Mouse (Mus musculus): ENCODE measurements around the gene Bst1. TPM values are rescaled to one million over a fixed set of nuclear protein-coding genes. Genes with fewer than 3 reads are reported as not detected.

Bst1 gene
- total and polyA plus RNA-seq, 3 experiments: not detected

DNA sequence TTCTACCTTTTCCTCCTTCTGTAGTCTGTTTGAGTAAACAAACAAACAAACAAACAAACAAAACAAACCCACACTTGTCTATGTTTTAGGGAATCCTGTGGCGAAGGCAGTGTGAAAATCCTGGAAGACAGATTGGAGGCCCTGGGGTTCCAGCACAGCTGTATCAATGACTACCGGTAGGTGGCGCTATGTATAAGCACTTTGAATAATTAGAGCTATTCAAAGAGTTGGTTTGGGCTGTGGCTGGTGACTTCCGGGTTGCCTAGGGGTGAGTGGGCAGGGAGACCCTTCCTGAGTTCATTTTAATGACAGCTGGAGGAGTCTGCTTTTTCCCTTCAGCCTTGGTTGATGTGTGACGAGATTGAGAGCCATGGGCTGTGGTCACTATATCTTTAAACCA lies 18.7 kb downstream of the Bst1 start (continued):
- TF ChIP-seq MXI1 (IDR thresholded peaks at IDR 0.05; ENCODE audit: low read depth, low read length) (peak; percentile 26; the same call in 1 of the 2 replicates), RCOR1 (IDR thresholded peaks at IDR 0.05; ENCODE audit: low read depth, low read length) (peak; percentile 44; the same call in 1 of the 2 replicates), ZMIZ1 (IDR thresholded peaks at IDR 0.05; ENCODE audit: low read depth, low read length) (no peak), ZNF384 (IDR thresholded peaks at IDR 0.05; ENCODE audit: low read depth, low read length) (no peak), UBTF (IDR thresholded peaks at IDR 0.05; ENCODE audit: borderline replicate concordance, insufficient read depth, low read depth, low read length) (no peak), GATA1 (IDR thresholded peaks at IDR 0.05; ENCODE audit: low read depth, low read length) (no peak), JUND (IDR thresholded peaks at IDR 0.05; ENCODE audit: low read depth, low read length) (no peak), NELFE (IDR thresholded peaks at IDR 0.05; ENCODE audit: low read depth, low read length) (no peak), MAX (IDR thresholded peaks at IDR 0.05; ENCODE audit: low read length) (no peak), KAT2A (conservative IDR thresholded peaks at IDR 0.05; ENCODE audit: low read depth, low read length) (no peak), TBP (IDR thresholded peaks at IDR 0.05; ENCODE audit: low read depth, low read length) (no peak), HCFC1 (IDR thresholded peaks at IDR 0.05; ENCODE audit: low read depth, low read length) (no peak), E2F4 (IDR thresholded peaks at IDR 0.05; ENCODE audit: borderline replicate concordance, low read depth, low read length) (no peak), ELF1 (IDR thresholded peaks at IDR 0.05; ENCODE audit: low read depth, low read length) (peak; percentile 79), ETS1 (IDR thresholded peaks at IDR 0.05; ENCODE audit: low read depth, low read length) (no peak), CHD2 (IDR thresholded peaks at IDR 0.05; ENCODE audit: low read length) (no peak), CTCF (IDR thresholded peaks at IDR 0.05 in 2 of 3, conservative IDR thresholded peaks at IDR 0.05 in 1 of 3; ENCODE audit: control insufficient read depth in 1 of 3, insufficient read depth in 1 of 3, low read depth in 2 of 3, low read length in 3 of 3, poor library complexity in 1 of 3, severe bottlenecking in 1 of 3) (peak; percentile 79 to 94 (median 85)), POLR2A (IDR thresholded peaks at IDR 0.05; ENCODE audit: control insufficient read depth in 1 of 2, insufficient read depth in 1 of 2, low read depth in 1 of 2, low read length in 2 of 2, poor library complexity in 1 of 2) (no peak), GABPA (IDR thresholded peaks at IDR 0.05; ENCODE audit: low read depth, low read length) (no peak)

DNA sequence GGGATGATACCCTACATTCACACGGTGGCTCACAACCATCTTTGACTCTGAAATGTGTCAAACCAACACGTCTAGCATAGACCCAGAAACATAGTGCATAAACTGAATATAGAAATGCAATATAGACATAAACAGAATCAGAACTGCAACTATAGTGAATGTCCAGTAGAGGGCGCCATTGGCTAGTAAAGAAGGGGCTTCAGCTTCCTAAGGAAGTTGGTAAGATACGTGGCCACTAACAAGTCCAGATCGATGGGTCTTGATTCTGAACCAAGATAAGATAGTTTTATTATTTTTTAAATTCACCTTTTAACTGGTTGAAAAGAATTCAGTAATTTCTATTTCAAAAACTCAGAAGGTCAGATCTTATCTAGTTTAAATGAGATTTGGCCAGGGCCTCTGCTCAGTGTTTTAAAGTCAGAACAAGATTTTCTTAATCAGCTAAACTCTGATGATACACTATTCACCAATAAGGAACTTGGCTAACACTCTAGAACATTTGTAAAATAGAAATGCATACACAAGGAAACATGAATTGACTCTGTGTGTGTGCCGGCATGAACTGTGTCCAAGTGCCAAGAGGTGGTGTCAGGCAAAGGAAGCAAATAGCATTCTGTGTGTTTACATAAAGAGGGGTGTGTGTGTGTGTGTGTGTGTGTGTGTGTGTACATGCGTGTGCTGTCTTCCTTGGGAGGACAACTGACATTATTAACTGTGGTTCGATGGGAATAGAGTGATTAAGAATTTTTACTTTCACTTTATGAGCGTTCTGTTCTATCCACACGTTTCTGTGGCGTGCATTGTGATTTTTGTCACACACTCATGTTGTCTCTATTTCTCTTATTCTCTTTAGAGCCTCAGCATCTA lies 22.7 kb downstream of the Bst1 start:
- Histone ChIP-seq H3K4me3 (ENCODE audit: control insufficient read depth in 1 of 2, insufficient read depth in 1 of 2, low read depth in 2 of 2, low read length in 2 of 2) (peak overlapping the region; percentile 77 to 82), H3K9ac (ENCODE audit: control insufficient read depth, low read depth, low read length, poor library complexity, severe bottlenecking) (peak overlapping the region; percentile 58), H3K27me3 (ENCODE audit: control insufficient read depth in 1 of 2, insufficient read depth in 2 of 2, low read length in 2 of 2) (no peaks in the 10 kb centered on the region), H3K27ac (ENCODE audit: control insufficient read depth, low read depth, low read length) (no peak overlapping the region), H3K4me1 (ENCODE audit: control insufficient read depth in 1 of 2, insufficient read depth in 2 of 2, low read length in 2 of 2) (peaks cover 0 to 2% of the 10 kb centered on the region in 2 experiments; a peak in 1 of 4 replicates), H3K9me3 (replicated peaks; ENCODE audit: insufficient read depth, low read length) (no peaks in the 10 kb centered on the region), H3K79me2 (ENCODE audit: control insufficient read depth, insufficient read depth, low read length, poor library complexity) (no peaks in the 10 kb centered on the region), H3K36me3 (ENCODE audit: control insufficient read depth in 1 of 2, insufficient read depth in 2 of 2, low read length in 2 of 2) (no peaks in the 10 kb centered on the region; a peak in 1 of 4 replicates)
- DNase-seq (ENCODE audit: low read depth, low spot score): peak; percentile 92
- TF ChIP-seq POLR2AphosphoS2 (IDR thresholded peaks at IDR 0.05; ENCODE audit: low read length) (no peak), USF1 (IDR thresholded peaks at IDR 0.05; ENCODE audit: low read depth, low read length) (0 out of 2 replicates have a peak, but pooled peaks have one; percentile 10), MAZ (IDR thresholded peaks at IDR 0.05; ENCODE audit: low read depth, low read length) (no peak), EP300 (IDR thresholded peaks at IDR 0.05; ENCODE audit: low read depth in 1 of 2, low read length in 2 of 2) (no peak; a peak in 1 of 4 replicates), TBP (IDR thresholded peaks at IDR 0.05; ENCODE audit: low read depth, low read length) (no peak), BHLHE40 (IDR thresholded peaks at IDR 0.05; ENCODE audit: borderline replicate concordance, low read depth, low read length) (no peak), ZC3H11A (IDR thresholded peaks at IDR 0.05; ENCODE audit: low read depth, low read length) (peak; percentile 85), CHD1 (IDR thresholded peaks at IDR 0.05; ENCODE audit: low read depth, low read length) (no peak), MXI1 (IDR thresholded peaks at IDR 0.05; ENCODE audit: low read depth, low read length) (peak; percentile 53), CTCF (IDR thresholded peaks at IDR 0.05 in 2 of 3, conservative IDR thresholded peaks at IDR 0.05 in 1 of 3; ENCODE audit: control insufficient read depth in 1 of 3, insufficient read depth in 1 of 3, low read depth in 2 of 3, low read length in 3 of 3, poor library complexity in 1 of 3, severe bottlenecking in 1 of 3) (peak; percentile 63 to 98 (median 93)), SMC3 (IDR thresholded peaks at IDR 0.05; ENCODE audit: low read depth, low read length) (peak; percentile 84), TAL1 (IDR thresholded peaks at IDR 0.05; ENCODE audit: low read length) (no peak), UBTF (IDR thresholded peaks at IDR 0.05; ENCODE audit: borderline replicate concordance, insufficient read depth, low read depth, low read length) (no peak), KAT2A (conservative IDR thresholded peaks at IDR 0.05; ENCODE audit: low read depth, low read length) (no peak), E2F4 (IDR thresholded peaks at IDR 0.05; ENCODE audit: borderline replicate concordance, low read depth, low read length) (0 out of 2 replicates have a peak, but pooled peaks have one; percentile 33), TCF12 (IDR thresholded peaks at IDR 0.05; ENCODE audit: low read depth, low read length) (no peak), SIN3A (IDR thresholded peaks at IDR 0.05; ENCODE audit: low read length) (peak; percentile 32; the same call in 1 of the 2 replicates), MAX (IDR thresholded peaks at IDR 0.05; ENCODE audit: low read length) (no peak; the same call in 1 of the 2 replicates), ELF1 (IDR thresholded peaks at IDR 0.05; ENCODE audit: low read depth, low read length) (no peak), USF2 (IDR thresholded peaks at IDR 0.05; ENCODE audit: borderline replicate concordance in 1 of 2, insufficient read depth in 1 of 2, low read depth in 1 of 2, low read length in 2 of 2) (no peak), JUND (IDR thresholded peaks at IDR 0.05; ENCODE audit: low read depth, low read length) (0 out of 2 replicates have a peak, but pooled peaks have one; percentile 44), GABPA (IDR thresholded peaks at IDR 0.05; ENCODE audit: low read depth, low read length) (no peak), RCOR1 (IDR thresholded peaks at IDR 0.05; ENCODE audit: low read depth, low read length) (no peak)
